Mouse (Mus musculus) erythroblast, embryonic 14.5 days (primary cell): ENCODE measurements around the gene Prss40.

ENCODE experiments used
- GATA1 ChIP-seq: IDR thresholded peaks from 2 replicates; pipeline ENCODE4 v1.6.1; 2012; ENCODE audit warnings: low read length, inconsistent platforms, mixed read lengths
- TAL1 ChIP-seq: IDR thresholded peaks from 3 replicates; pipeline ENCODE4 v1.6.1; 2012; ENCODE audit warnings: low read length, inconsistent platforms, mixed read lengths

DNA sequence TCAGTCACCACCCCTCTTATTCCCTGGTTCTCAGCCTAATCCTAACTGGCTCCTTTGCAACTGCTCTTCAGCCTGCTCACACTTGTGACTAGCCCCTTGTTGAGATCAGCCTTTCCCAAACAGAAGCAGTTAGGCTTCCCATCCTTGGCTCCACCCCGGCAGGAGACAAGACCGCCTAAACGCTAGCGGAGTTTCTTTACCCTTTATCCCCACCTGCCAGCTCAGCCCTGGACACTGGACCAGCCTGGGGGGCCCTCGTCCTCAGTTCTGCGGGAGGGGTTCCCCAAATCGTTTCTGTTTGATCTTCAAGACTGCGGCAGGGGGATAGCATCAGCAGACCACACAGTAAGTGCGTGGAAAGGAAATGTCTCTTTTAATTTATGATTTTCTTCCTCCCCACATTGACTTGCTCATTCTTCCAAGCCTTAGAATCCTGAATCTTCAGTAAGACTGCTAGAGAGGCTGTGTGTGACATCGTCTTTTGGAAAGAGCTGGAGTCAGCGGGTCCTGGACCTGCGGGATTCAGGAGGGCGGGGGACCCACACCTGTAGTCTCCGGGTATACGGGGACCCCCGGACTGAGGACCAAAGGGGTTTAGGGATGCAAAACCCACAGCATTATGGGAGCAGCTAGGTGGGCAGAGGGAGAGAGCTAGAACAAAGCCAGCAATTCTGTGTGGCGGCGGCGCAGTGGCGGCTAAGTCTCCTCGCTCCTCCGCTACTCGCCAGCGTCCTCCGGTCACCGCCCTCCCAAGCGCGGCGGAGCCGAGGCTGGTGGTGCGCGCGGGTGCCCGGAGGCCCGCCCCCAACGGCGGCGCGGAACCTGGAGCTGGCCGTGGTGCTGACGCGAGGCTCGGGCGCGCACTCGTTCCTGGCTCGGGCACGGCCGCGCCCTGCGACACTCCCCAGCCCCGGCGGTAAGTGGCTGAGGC lies 18.4 kb upstream of the Prss40 start, which contains the start of gene Amer3:
- no peak for TF ChIP-seq GATA1
- TF ChIP-seq TAL1 = no peak
